Mouse (Mus musculus): ENCODE results near the gene Gm28051.

Gm28051 gene

DNA sequence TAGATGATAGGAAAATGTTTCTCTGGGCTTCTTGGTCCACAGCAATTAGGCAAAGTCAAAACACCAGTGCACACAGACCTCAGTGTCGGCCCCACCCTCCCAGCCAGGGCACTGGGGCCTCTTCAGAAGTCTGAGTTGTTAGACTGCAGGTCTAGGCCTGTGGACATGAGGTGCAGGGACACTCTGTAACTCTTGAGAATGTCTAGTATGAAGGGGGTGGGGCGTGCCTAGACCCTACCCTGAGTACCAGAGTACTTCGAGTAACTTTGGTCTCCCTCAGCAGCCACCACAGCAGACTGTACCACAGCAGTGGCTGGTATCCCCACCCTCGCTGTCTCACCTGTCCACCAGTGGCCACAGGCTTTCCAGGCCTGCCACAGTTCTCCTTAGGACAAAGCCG, 71.2 kb downstream of the Gm28051 start:
- no peak for DNase-seq (ENCODE audit: low spot score in 2 of 2)

GRCm38 (mm10) chr12:102685523-102685931, 72.0 kb downstream of the Gm28051 start:
- DNase-seq (ENCODE audit: low spot score in 2 of 2), result no peak

GRCm38 (mm10) chr12:102684720-102685386, 72.7 kb downstream of the Gm28051 start:
- no peak for DNase-seq (ENCODE audit: low spot score in 2 of 2)

DNA sequence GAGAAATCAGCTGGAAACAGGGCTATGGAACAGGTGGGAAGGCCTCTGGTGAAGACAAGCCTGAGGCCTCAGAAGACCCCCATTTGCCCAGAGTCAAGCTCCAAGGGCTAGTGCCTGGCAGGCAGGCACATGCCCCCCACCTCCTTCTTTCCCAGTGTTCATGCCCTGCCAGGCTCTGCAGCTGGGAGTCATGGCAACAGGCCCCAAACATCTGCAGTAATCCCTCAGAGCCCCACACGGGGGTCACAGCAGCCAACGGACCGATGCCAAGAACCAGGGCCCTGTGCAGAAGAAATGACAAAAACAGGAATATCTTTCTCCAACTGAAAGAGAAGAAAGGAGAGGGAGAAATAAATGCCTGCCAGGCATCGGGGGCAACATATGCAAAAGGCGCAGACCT, 73.6 kb downstream of the Gm28051 start:
- no peak for DNase-seq (ENCODE audit: low spot score in 2 of 2)

DNA sequence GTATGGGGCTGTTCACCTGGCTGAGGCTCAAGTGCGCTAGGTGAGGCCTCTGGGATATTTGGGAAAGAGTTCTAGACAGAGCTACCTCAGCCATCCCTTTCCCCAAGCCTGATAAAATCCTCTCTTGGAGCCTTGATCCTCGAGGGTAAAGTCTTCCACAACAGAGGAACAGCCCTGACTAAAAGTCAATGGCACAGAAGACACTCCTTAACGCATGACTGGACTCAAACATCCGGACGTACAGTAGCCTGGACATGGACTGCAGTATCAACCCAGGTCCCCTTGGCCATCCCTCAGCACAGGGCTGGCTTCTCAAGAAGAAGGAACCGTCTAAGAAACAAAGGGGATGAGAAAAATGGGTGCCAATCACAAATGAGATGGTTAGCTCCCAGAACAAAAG, 74.1 kb downstream of the Gm28051 start:
- DNase-seq (ENCODE audit: low spot score in 2 of 2), result no peak

DNA sequence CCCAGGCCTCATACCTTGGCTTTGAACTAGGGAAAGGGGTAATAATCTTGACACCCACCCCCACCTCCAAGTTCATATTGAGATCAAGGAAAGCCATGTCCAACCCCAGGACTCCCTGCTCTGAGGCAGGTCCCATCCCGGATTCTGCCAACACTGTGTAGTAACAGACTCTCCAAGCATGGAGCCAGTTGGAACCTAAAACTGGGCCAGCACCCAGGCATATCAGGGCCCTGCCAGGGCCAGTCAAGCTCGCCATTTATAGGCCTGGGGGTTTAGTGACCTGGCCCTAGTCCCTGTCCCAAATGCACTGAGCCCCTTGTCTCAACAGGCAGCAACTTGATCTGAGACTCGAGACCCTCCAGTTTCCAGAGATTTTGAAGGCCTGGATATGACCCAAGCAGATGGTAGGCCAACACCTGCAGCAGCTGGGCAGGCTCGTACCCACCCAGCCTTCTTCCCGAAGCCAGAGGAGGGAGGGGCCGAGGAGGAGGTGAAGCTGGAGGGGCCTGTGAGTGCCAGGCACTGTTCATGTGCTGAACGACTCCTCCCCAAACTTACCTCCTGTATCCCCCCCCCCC, 74.8 kb downstream of the Gm28051 start:
- no peak for DNase-seq (ENCODE audit: low spot score in 2 of 2)

GRCm38 (mm10) chr12:102682085-102682484, 75.5 kb downstream of the Gm28051 start:
- no peak for DNase-seq (ENCODE audit: low spot score in 2 of 2)

GRCm38 (mm10) chr12:102681590-102681989, 76.0 kb downstream of the Gm28051 start:
- peak in 1 of 2 experiments; percentile 48 for DNase-seq (ENCODE audit: low spot score in 2 of 2)

DNA sequence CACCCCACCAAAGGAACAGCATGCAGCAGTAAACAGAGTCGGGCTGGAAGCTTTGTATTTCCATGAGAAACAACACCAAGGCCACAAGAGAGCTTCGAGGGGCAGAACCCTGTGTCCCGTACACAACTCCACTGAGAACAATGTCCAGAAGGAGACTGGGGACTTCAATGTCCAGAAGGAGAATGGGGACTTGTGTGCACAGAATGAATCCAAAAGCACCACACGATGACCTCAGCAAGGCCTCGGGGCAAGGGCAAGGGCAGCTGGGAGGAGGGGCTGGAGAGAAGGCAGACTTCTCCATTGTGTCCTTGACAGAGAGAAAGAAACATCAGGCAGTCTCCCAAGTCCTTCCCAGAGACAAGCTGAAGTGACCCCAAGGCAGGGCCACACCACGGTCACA, 78.7 kb downstream of the Gm28051 start:
- DNase-seq (ENCODE audit: low spot score in 2 of 2), result no peak

- no peak for DNase-seq (ENCODE audit: low spot score in 2 of 2)
These were observed 80.5 kb downstream of the Gm28051 start for GRCm38 (mm10) chr12:102677089-102677488.

DNA sequence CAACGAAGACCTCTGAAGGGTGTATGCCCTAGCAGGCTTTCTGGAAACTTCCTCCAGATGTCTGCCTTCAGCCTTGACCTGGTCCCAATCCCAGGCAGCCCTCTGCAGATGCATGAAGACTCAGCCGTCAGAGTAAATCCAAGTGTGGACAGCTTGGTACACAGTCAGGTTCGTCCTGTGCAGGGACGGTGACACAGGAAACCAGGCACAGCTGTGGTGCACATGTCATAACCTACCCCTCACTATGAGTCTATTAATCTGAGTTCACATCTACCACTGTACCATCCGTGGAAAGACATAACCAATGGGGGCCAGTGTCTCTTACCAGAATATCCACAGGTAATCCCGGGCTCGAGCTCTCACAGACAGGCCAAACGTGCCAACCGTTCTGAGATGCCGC, 83.0 kb downstream of the Gm28051 start:
- peak in 1 of 2 experiments; percentile 43 for DNase-seq (ENCODE audit: low spot score in 2 of 2)

DNA sequence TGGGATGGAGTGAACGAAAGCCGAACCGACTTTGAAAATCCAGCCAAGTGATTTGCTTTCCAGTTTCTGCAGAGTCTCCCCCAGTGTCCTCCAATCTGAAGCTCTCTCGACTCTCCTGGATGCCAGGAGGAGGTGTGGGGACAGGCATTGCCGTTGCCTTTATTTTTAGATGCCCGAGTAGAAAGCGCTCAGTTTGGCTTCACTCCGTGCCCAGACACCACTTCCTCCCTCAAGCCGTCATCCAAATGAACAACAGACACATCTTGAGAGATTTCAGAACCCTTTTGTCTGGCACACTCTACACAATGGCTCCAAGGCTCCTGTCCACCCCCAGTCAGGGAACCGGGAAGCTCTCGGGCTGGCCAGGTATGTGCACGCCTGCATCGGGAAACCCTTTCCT, 83.4 kb downstream of the Gm28051 start:
- DNase-seq (ENCODE audit: low spot score in 2 of 2), result peak in 1 of 2 experiments; percentile 36

- peak in 1 of 2 experiments; percentile 50 for DNase-seq (ENCODE audit: low spot score in 2 of 2)
These were observed 84.4 kb downstream of the Gm28051 start for GRCm38 (mm10) chr12:102672857-102673839.

- DNase-seq (ENCODE audit: low spot score in 2 of 2), result no peak
These were observed 85.4 kb downstream of the Gm28051 start for GRCm38 (mm10) chr12:102672176-102672575.

DNA sequence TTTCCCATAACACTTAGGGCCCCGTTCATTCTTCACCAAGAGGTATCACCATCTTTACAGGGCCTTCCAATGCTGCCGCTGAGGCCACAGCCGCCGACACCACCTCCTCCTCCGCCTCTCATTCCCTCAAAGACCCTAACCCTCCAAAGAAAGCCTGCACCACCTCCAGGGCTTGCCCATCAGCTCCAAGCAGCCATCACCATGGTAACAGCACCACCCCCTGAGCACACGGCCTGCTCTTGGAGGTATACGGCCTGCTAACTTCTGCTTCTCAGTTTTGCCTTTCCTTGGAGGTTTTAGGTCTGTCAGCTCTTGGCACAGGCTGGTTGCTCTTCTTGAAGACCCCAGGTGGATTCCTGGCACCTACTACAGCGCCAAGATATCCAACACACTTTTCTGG, 86.7 kb downstream of the Gm28051 start:
- DNase-seq (ENCODE audit: low spot score in 2 of 2), result no peak
